Mouse (Mus musculus): Measurements from ENCODE around the gene Olfr1020.

Olfr1020 gene

DNA sequence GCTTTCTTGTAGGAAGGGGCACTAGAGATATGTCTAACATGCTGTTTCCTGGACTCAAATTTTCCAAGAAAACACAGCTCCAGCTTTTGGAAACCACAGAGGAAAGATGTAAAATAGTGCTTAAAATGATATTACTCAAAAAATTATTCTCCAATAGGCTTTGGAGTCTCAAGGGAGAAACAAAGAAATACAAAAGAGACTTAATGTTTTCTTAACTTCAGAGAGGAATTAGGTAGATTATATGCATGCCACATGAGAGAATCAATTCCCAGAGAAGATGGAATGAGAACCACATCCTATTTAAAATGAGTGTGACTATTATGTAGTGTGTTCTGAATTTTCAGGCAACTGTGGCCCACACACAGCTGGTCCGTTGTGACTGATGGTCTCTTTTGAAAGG lies at the start of gene Olfr1020:
Gene Olfr1020 (plus strand): TSS at position 301 of the 400 bp plus-strand sequence.
- DNase-seq (ENCODE audit: low spot score in 2 of 2) = no peak

DNA sequence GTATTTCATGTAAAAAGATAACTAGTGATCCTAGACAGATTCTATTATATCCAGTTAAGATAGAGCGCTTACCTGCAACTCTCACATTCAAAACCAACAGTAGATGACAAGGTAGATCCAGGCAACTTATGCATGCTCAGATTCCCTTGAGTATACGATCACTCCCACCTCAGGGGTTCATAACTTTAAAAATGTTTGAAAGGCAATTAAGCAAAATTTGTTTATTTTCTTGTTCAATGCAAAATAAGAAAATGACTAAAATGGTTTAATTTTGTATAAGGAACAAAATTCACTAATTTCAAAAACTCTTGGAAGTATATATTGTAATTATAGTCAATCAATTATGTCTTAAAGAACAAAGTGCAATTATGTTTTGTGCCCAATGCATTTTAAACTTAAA lies 44.4 kb upstream of the Olfr1020 start, which contains the start of gene Olfr1016:
Gene Olfr1016 (minus strand): TSS at position 101 of the 400 bp plus-strand sequence.
- DNase-seq (ENCODE audit: low spot score in 2 of 2) = no peak

DNA sequence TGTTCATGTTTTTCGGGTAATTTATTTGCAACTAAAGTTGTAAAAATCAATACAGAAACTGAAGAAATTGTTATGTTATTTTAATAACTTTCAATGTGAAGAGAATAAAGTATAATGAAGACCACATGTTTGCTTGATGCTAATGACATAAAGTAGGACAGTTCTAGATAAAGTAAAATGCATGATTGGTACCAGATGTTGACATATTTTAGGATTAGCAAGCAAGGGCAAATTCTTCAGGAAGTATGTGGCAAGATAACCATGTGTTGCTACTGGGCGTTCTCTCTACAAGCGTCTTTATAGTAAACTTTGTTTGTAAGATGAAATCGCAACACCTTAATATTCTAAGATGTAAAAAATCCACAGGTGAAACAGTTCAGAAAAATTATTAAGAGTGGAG lies 42.3 kb upstream of the Olfr1020 start:
- DNase-seq (ENCODE audit: low spot score in 2 of 2) = no peak

DNA sequence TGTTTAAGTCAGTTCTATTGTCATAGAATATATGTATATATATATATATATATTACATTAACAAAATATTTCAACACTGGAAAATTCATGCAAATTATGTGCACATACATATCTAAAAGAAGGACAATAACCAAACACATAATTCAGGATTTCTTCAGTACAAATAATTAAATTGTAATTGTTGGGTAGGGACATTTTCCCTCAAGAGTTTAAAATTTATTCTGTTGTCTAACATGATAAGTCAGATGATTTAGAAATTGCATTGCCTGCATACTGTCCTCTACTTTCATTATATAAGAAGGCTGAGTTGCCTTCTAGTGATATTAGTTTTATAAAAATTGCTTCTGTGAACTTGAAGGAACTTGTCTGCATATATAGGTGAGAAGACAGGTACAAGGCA lies 28.7 kb upstream of the Olfr1020 start, which contains the start of gene Olfr1018:
Gene Olfr1018 (plus strand): TSS at position 301 of the 400 bp plus-strand sequence.
- no peak for DNase-seq (ENCODE audit: low spot score in 2 of 2)

DNA sequence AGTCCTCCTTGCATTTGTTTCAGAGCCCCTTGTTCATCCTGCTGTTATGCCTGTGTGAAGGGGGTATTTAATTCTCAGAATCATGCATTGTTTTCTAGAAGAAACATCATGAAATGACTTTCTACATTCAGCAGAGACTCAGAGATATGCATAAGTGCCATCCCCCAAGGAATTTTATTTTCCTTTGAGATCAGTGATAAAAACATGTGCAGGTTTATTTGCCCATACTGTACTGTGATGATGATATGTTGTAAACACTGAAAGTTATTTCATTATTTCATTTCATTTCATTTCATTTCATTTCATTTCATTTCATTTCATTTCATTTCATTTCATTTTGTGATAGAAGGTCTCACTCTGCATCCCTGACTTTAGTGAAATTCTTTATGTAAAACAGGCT lies 1.4 kb upstream of the Olfr1020 start, which contains the start of gene Olfr1019:
Gene Olfr1019 (minus strand): TSS at position 101 of the 400 bp plus-strand sequence.
- DNase-seq (ENCODE audit: low spot score in 2 of 2) = no peak

DNA sequence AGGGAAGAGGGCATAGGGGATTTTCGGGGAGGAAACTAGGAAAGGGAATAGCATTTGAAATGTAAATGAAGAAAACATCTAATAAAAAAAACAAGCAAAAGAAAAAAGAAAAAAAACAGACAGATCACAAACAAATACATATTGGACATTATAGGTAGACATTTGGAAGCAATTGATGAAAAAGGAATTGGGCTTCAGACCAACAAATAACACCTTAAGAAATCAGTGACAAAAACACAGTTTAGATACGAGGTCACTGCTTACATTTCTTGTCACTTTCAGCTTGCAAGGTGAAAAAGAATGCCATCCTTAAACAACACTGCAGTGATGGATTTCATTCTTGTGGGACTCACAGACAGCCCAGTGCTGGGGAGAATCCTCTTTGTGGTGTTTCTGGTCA lies 21.5 kb downstream of the Olfr1020 start, which contains the start of gene Olfr1022:
Gene Olfr1022 (plus strand): TSS at position 301 of the 400 bp plus-strand sequence.
- DNase-seq (ENCODE audit: low spot score in 2 of 2) = no peak

DNA sequence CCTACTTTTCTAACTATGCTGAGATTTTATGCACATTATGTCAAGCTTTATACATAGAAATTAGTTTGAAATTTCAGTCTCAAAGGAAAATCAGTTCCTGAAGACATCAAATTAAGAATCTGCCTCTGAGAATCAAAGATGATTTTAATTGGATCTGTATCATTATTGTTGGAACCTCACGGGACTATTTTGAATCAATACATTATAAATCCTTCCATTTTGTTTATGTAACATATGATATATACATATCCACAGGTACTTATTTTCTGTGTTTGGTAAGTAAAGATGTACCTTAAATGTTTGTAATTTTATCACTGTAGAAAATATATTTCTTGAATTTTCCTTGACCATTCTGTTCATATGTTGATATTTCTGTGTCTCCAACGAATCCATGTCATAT lies 38.5 kb downstream of the Olfr1020 start, which contains the start of gene Olfr1023:
Gene Olfr1023 (plus strand): TSS at position 301 of the 400 bp plus-strand sequence.
- DNase-seq (ENCODE audit: low spot score in 2 of 2) = no peak

Data from frontal cortex, postnatal 14 days (tissue).